Mouse (Mus musculus) megakaryocyte progenitor cell, adult 5-6 weeks (primary cell): ENCODE measurements around the gene Ccdc85a. TPM values are rescaled to one million over a fixed set of nuclear protein-coding genes. Genes with fewer than 3 reads are reported as not detected.

Experiments
- ATAC-seq: replicated peaks from 2 replicates; pipeline ENCODE4 v1.8.0; 2016; ENCODE audit warnings: mild to moderate bottlenecking, moderate TSS enrichment, inconsistent platforms; ENCODE audit not compliant: poor library complexity
- total RNA-seq, 2 experiments: library from RNA; stranded (forward) in 1 of 2; stranded (reverse) in 1 of 2; fragments of 157-497, 149-512 nt in 1 of 2; fragments of 200-1000 nt in 1 of 2; gene quantifications; 2 replicates each; pipeline versions ENCODE4 v1.2.3 to v1.2.4; 2015 to 2017

Ccdc85a gene
- total RNA-seq (2015) (not detected in 2 replicates), total RNA-seq (2017) (0.17 TPM in 1 of 2 replicates, not detected in the other)

DNA sequence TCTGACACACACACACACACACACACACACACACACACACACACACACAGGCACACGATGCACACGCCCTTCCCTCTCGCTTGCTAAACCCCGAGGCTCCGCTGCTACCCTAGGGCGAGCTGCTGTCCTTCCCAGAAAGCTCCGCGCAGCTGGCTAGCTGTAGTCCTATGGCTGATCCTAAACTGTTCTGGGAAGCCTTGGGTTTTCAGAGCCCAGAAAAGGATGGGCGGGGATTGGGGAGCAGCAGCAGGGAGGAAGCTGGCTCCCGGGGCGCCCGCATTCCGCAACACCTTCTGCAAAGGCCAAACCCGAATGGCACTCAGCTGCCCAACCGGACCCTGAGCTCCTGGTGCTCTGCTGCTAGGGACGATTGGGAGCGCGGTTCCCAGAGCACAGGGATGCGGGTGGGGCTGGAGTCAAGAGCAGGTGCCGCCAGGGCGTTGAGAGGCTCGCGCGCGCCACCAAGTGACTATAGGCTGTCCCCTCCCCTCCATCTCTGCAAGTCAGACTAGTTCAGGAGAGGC, at the start of gene Ccdc85a:
TSS of gene Ccdc85a (minus strand) at position 414 of the 524 bp plus-strand sequence.
- ATAC-seq, result peak; percentile 80

DNA sequence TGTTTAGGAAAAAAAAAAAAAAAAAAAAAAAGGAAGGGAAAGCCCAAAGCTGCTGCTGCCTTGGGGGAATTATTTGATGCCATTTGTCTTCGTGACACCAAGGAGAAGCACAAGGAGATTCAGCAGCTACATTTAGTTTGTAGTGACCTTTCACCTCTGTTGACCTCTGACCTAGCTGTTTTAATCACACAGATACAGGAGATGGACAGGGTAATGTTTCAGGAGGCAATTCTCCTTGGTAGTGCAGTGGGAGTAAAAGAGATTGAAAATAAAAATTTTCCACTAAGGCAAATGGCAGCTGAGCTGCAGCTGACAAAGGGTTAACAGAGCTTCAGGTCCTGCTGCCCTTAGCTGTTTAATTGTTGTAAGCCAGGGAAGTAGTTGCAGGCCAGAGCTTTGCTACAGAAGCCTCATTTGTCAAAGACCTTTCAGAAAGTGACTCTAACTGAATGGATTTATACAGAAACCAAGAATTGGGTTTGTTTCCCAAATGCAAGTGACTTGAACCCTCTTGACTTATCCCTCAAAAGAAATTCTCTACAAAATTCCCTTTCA, 49.5 kb upstream of the Ccdc85a start:
- no peak for ATAC-seq

DNA sequence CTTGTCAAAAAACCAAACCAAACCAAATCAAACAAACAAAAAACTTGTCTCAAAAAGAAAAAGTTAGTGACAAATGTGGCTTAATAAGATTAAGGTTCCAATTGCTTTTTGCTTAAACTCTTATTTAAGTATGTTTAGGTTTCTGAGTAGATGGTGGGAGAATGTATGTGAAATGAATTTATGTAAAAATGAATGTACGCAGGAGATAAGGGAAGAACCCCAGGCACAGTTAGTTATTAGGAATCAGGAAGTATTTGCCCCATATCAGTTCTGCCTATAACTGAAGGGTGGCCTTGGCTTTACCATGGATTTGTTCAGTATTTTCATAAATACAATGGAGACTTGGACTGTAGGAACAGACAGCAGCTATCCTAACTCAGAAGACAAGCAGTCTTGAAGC, 49.0 kb upstream of the Ccdc85a start:
- ATAC-seq, result no peak

DNA sequence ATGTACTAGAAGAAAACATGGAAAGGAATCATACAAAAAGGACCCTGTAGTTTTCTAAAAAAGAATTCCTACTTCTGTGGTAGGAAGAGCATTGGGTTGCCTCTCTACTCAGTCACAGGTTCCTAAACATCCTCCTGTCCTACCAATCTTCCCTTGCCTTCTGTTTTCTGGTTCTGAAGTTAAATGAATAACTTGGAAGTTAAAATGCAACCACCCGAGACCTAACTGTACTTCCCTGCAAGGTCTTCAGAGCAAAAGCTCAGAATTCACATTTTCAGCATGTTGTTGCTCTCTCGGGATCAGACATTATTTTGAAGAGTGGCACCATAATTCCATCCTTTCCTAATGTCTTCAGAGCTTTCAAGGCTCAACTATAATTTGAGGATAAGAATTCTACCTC, 46.6 kb upstream of the Ccdc85a start:
- no peak for ATAC-seq

DNA sequence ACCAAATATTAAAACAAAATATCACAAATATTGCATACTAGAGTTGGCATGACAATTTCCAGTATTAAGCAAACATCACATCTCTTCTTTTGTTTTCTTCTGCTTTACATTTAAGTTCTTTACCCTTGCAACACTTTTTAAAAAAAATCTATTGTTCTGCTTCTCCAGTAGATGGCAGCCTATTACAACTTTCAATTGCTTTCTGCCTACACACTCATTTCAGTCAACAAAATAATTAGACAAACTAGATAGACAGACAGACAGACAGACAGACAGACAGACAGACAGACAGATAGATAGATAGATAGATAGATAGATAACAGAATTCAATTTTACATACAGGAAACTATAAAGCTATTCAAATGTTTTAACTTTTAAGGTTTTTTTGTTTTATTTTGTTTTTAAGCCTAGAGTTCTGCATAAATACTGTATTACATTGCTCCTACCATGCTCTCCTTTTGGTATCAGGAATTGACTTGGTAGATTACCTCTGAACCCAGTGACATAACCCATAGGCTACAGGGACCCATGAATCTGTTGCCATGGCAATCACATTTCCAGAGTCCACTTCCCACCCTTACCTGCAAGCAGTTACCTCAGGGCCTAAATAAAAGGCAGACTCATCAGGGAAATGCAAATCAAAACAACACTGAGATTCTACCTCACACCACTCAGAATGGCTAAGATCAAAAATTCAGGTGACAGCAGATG, 26.8 kb upstream of the Ccdc85a start:
- ATAC-seq, result peak; percentile 58

DNA sequence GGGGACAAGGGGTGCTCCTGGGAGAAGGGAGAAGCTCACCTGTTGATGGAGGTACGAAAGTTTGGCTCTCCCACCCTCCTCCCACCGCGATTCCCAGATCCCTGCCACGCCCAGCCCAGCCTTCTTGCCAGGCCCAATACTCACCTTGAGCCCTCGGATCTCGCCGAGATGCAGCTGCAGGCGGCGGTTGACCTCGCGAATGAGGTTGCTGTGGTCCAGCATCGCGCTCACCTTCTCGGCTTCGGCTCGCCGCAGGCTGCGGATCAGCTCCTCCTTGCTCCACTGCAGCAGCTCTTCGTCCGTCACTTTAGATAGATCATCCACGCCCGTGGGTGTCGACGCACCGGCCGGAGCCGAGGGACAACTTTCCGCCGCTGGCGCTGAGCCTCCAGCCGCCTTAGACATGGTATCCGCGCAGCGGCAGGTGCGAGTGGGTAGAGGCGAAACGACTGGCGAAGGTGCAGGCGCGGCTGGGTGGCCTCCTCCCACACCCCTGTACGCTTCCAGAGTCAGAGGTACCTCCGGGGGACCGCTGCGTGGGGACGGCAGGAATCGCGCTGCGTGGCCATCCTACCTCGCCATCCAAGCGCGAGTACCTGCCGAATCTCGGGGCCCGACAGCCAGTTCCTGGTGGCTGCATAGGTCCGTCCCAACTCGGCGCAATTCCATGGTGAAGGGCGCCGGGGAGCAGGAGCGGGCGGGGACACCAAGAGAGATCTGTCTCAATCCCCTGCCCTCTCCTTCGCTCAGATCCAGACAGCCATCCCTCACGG, 800 bp downstream of the Ccdc85a start:
- peak; percentile 18 for ATAC-seq

DNA sequence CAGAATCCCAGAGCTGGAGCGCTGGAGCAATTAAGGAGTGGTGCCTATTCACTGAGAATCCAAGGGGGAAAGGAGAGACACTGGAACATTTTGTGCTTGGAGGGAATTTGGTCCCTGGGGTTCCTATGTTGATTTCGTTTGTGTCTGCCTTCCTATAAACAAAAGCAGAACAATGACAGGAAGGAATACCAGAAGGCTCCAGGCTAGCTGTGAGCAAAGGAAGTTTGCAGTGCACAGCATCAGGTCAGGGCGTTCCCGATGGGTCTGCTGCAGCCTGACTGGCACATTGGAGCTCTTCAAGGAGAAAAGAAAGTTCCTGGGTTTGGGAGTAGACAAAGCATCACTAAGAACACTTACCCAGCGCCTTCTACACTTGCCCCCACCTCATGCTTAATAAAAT, 1.9 kb downstream of the Ccdc85a start:
- no peak for ATAC-seq

DNA sequence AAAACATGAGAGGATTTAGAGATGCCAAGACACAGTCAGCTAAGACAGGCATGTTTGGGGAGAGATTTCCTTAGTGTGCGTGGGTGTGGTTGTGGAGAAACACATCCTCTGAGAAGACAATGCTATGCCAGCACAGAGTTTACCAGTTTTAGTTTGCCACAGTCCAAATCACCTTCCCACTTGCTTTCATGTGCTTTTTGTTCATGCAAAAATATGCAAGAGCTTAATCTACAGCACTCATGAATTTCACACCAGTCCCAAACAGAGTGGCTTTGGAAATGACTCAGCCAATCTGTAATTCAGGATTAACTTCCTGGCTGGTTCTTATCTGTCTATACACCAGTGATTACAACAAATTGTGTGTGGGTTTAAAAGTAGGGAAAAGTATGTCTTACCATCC, 11.7 kb downstream of the Ccdc85a start:
- ATAC-seq, result no peak

DNA sequence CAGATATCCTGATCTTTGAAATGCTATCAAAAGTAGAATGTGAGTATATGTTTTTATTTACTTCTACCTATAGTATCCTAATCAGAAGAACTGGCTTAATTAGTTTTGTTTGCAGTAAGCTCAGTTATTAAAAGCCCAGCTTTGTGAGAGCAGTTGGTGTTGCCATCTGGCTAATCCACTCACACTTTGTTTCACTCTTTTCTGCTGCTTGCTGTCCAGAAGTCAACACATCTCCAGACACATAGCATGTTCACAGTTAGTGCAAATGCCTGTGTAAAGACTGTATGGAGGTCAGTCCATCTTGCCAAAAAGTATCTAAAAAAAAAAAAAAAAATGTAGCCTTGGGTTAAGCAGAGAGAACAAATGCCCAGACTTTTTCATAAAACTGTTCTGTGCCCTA, 27.7 kb downstream of the Ccdc85a start:
- no peak for ATAC-seq

DNA sequence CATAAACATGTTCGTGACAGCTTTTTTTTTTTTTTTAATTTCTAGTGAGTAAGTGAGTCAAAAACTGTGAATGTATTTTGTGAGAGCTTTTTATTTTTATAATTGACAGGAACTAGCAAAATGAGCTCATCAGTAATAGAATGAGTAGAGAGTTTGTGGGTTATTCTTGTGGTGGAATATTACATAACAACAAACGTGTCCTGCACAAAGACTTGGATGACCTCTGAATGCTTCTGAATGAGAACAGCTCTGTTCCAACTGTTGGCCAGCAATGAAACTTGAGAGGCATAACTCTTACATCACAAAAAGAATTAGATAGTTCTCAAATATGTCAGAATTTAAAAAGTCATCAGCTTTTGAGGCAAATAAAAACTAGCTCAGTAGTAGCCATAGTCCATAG, 40.7 kb downstream of the Ccdc85a start:
- ATAC-seq, result no peak

DNA sequence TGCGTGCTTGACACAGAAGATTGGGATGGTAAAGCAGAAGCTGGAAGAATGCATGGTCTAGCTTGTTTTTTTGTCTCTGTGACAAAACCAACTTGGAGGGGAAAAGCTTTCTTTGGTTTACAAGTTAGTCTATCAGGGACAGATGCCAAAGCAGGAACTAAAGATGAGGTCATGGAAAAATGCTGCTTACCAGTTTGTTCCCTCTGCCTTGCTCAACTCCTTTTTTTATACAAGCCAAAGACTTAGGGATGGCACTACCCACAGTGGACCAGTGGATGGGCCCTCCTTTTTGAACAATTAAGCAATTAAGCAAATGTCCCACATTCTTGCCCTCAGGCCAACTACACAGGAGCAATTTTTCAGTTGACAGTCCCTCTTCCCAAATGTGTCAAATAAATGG, 42.8 kb downstream of the Ccdc85a start:
- ATAC-seq, result peak; percentile 54

DNA sequence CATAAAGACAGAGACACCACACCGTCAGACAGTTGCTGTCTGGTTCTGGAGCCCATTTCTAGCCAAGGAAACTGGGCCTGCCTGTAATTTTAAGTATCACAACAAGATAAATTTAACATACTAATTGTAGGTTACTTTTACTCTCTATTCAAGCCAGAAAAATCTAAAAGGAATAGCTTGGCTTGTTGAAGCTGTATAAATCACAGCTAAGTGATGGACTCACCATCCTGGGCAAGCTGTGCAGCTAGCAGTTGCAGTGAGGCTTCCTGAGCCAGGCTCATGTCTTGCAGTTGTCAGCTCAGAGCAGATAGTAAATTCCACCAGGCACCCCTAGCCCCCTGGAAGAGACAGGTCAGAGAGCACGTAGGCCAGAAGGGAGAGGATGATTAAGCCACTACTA, 50.8 kb downstream of the Ccdc85a start:
- no peak for ATAC-seq

DNA sequence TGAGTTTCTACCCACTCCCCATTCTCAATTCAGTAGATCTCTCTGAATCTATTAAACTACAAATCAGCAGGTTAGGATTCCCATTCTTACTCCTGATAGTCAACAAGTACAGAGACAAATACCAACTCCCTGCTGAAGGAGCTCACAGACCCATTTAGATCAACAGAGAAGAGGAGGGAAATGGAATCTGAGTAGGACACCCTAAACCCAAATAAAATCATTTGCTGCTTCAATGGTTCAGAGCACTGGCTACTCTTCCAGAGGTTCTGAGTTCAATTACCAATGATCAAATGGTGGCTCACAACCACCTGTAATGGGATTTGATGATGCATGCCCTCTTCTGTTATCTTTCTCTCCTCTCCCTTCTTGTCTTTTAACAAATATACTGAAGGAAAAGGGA, 82.9 kb downstream of the Ccdc85a start:
- no peak for ATAC-seq

DNA sequence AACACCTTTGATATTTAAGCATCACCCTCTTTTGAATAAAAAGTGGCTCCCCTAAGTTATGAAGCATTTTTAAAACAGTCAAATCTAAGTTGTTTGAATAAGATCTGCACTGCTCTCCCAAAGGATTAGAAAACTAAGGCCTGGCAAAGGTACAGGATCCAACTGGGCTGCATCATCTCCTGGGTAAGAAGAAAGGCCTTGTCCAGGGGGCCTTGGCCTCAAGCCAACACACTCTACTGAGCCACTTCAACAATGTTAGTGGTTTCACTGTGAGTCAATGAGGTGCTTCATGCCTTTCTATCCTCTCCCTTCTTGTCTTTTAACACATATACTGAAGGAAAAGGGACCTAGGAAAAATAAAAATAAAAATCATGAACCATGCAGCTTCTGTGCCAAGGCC, 87.1 kb downstream of the Ccdc85a start:
- ATAC-seq, result no peak

DNA sequence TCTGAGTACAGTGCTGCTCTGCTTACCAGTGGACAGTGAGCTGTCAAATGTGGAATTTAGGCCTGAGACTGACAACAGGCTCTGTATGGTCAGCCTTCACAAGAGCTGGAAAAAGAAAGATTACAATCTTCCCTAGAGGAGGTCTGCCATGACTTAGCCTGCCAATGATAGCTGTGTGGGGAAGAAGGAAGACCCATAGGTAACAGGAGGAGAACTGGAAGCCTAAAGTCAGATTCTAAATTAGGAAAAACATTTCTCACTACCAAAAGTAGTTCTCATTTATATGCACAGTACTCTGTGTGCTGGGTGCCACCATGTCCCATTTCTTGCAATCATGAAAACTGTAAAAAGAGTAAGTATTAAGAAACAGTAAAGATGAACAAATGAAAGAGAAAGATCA, 90.8 kb downstream of the Ccdc85a start:
- ATAC-seq, result no peak

DNA sequence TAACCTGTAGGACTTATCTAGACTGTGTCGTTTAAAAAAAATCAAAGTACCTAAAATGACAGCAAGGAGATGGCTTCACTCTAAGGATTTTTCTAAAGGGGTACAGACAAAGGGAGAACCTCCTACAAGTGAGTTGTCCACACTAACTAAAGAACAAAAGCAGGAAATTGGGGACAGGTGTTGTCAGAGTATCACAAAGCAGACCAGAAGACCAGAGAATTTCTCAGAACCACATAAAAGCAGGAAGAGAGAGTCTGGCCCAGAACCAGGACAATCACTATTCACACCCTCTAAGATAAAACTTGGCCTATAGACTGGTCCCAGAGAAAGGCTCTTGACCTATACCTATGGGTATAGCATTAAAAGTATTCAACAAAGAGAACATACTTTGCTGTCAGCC, 92.8 kb downstream of the Ccdc85a start:
- no peak for ATAC-seq

DNA sequence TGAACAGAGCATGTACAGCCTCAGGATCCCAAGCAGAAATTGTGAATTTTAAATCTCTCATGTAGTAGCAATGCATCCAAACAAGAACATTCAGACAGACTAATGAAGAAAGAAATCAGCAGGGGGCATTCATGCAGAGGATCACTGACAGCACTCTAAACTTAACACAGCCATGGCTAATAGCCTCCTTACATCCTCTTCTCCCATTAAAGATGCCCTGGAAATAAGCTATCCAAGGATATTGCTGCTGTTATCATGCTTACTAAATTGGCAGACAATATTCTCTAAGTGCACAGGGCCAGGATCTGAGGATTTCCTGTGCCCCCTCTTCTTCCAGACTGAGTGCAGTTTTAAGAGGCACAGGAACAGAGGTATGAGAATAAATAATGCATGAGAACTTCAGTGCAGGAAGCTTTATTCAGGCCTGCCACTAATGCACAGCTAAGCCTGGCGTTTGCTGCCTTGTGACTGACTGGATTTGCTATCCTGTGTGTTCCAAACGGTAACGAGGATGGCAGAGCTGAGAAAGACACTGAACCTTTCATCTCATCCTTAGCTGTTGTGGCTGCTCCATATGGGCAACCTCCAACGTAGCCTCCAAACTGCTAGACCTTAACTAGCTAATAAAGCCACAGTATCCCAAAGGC, 99.9 kb downstream of the Ccdc85a start:
- no peak for ATAC-seq

DNA sequence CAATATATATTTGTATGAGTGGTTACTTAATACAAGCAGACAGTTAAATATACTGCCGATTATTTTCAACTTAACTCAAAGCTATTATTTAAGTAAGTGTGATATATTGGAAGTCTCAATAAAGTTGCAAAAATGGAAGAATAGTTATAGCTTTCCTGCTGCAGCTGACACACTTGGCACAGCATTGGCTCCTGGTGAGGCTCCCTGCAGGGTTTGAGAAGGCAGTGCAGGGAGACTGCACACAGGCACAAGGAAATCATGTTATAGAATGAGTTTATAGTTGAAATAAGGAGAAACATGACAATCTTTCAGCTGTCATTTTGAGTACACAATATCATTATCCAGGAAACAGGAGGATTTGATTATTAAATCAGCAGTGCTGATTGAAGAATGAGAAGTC, 107.0 kb downstream of the Ccdc85a start:
- ATAC-seq, result no peak

DNA sequence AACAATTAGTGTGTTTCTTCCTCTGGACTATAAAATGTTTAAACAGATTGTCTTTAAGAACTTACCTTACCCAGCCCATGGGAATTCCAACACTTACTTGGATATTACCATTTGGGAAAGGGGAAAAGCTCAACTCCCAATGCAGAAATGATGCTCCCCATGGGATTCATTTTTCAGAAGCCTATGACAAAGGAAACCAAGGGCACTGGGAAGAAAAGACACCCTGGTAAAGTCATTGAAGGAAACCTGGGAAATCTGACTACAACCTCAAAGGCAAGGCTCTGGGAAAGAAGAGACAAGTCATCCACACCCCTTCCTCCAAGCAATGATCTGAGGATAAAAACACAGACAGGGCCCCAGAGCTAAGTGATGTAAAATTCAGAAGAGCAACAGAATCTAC, 118.4 kb downstream of the Ccdc85a start:
- ATAC-seq, result no peak

DNA sequence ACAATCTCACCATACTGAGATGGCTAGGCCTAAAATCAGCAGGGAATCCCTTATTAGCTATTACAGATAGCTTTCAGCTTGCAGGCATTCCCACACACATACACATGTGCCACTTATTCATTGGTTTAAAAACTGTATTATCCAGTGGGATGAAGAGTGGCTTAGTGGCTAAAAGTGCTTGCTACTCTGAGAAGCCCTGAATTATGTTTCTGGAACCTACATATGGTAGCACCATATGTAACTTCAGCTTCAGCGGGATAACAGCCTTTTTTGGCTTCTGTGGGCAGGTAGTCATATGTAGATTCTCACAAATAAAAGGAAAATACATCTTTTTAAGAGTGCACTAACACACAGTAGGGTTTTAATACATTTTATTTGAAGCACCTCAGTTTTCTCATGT, 119.2 kb downstream of the Ccdc85a start:
- ATAC-seq, result no peak

DNA sequence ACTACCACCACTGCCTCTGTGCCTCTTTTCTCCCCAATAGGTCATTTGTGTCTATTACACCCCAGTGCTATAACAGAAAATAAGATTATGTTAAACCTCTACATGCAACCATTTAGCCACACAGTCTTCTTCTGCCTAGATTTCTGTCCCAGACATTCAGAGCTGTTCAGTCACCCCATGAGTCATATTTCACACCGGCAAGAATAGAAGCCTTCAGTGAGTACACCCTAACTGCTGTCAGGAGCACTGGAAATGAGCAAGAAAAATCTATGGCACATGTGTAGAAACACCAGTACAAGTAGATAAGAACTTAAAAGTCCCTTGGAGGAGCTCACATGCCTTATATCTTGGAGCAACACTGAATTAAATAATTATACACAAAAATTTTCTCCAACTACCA, 125.0 kb downstream of the Ccdc85a start:
- ATAC-seq, result no peak
